ENCODE assay signal across 27 mouse cellular contexts in the genomic region with DNA sequence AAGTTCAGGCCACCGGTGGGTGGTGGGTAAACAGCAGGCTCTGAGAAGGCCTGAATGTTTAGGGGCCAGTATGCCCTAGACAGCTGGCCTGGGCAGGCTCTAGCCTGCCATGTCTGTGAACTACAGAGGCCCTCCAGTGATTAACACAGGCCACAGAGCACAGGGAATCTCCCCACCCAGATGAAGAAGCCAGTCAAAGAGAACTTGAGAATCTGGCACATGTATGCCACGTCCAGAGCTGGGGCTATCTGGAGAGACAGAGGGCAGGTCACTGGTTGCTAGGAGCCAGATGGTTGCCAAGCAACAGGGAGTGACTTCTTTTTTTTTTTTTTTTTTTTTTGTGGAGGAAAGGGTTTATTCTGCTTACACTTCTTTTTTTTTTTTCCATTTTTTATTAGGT. TPM values are rescaled to one million over a fixed set of nuclear protein-coding genes. Genes with fewer than 3 reads are reported as not detected.
A peak's percentile ranks its signal among the peaks of the same experiment; 100 is the strongest.
DNase-seq lines count a peak whose midpoint lies in the region; ATAC-seq and TF ChIP-seq lines count a peak whose summit lies in the region.
"Had no signal": no experiment of that assay in that cellular context is flagged by ENCODE, and none has a peak within 500 bp of the region (broad histone marks: within the 10 kb centered on the region; RNA-seq: fewer than 3 reads in every experiment).

No protein-coding gene starts in this region.

- no peak overlapping the region for H3K4me3 ChIP-seq in hindbrain, embryonic 10.5 days
- H3K4me3 ChIP-seq in hindbrain, embryonic 14.5 days (replicated peaks; ENCODE audit: low read length), result no peak overlapping the region
- no peak overlapping the region for H3K4me3 ChIP-seq in neural tube, embryonic 15.5 days (replicated peaks)
- H3K4me3 ChIP-seq in midbrain, postnatal 0 days (ENCODE audit: low read depth, low read length), result no peak overlapping the region
- H3K4me3 ChIP-seq: embryonic facial prominence, embryonic 15.5 days; intestine, embryonic 15.5 days; layer of hippocampus, adult 2 months; limb, embryonic 10.5 days had no signal

- no peak overlapping the region for H3K4me2 ChIP-seq in hindbrain, embryonic 14.5 days (replicated peaks)
- H3K4me2 ChIP-seq in neural tube, embryonic 15.5 days, result no peak overlapping the region
- no peak overlapping the region for H3K4me2 ChIP-seq in midbrain, postnatal 0 days (ENCODE audit: low read depth, low read length, poor library complexity, severe bottlenecking)
- H3K4me2 ChIP-seq: embryonic facial prominence, embryonic 15.5 days; heart, embryonic 11.5 days; intestine, embryonic 15.5 days had no signal

- 37% methylated on average over 2 of the region's 2 CpGs for WGBS in hindbrain, embryonic 10.5 days
- WGBS in hindbrain, embryonic 14.5 days, result 41% methylated on average over 2 of the region's 2 CpGs
- WGBS in neural tube, embryonic 15.5 days, result 53% methylated on average over 2 of the region's 2 CpGs
- WGBS in midbrain, postnatal 0 days, result 39% methylated on average over 2 of the region's 2 CpGs

- H3K9me3 ChIP-seq in hindbrain, embryonic 10.5 days, result no peaks in the 10 kb centered on the region
- H3K9me3 ChIP-seq in hindbrain, embryonic 14.5 days (ENCODE audit: control insufficient read depth, low read length), result no peaks in the 10 kb centered on the region
- H3K9me3 ChIP-seq in neural tube, embryonic 15.5 days (replicated peaks), result 0 out of 2 replicates have a peak, but pooled peaks cover 4% of the 10 kb centered on the region
- no peaks in the 10 kb centered on the region for H3K9me3 ChIP-seq in midbrain, postnatal 0 days (ENCODE audit: low read length)
- H3K9me3 ChIP-seq: embryonic facial prominence, embryonic 15.5 days; G1E; intestine, embryonic 15.5 days; limb, embryonic 10.5 days had no signal

- no peak overlapping the region for H3K9ac ChIP-seq in hindbrain, embryonic 14.5 days
- no peak overlapping the region for H3K9ac ChIP-seq in neural tube, embryonic 15.5 days (replicated peaks)
- no peak overlapping the region for H3K9ac ChIP-seq in midbrain, postnatal 0 days (replicated peaks; ENCODE audit: low read length, poor library complexity, severe bottlenecking)
- H3K9ac ChIP-seq: embryonic facial prominence, embryonic 15.5 days; intestine, embryonic 15.5 days had no signal

- H3K4me1 ChIP-seq in hindbrain, embryonic 10.5 days (replicated peaks), result peaks cover 24% of the 10 kb centered on the region
- H3K4me1 ChIP-seq in hindbrain, embryonic 14.5 days (replicated peaks; ENCODE audit: control insufficient read depth, insufficient read depth, low read length), result no peaks in the 10 kb centered on the region
- peaks cover 5% of the 10 kb centered on the region; the same call in 1 of the 2 replicates for H3K4me1 ChIP-seq in neural tube, embryonic 15.5 days
- H3K4me1 ChIP-seq in midbrain, postnatal 0 days (ENCODE audit: insufficient read depth, low read length), result no peaks in the 10 kb centered on the region
- H3K4me1 ChIP-seq: embryonic facial prominence, embryonic 15.5 days; intestine, embryonic 15.5 days had no signal

- peak; percentile 78 for DNase-seq in hindbrain, embryonic 10.5 days (ENCODE audit: low spot score)
- DNase-seq in hindbrain, embryonic 14.5 days (ENCODE audit: low spot score), result no peak
- peak; percentile 44 for DNase-seq in neural tube, embryonic 10.5 days (ENCODE audit: extremely low spot score, low spot score)
- DNase-seq in embryo, embryonic 10.5 days (ENCODE audit: low spot score), result peak; percentile 80
- peak; percentile 37 for DNase-seq in midbrain, postnatal 0 days (ENCODE audit: low spot score)
- no peak for DNase-seq in cerebellum, adult 9-11 months
- DNase-seq in adrenal gland, postnatal 14 days, result no peak
- DNase-seq: adrenal gland, postnatal 10 days; cerebellum, adult 9-10 months; gastrocnemius, postnatal 14 days; heart, adult 11 months; kidney, adult 9 months; kidney, postnatal 14 days had no signal

- no peaks in the 10 kb centered on the region for H3K27me3 ChIP-seq in hindbrain, embryonic 10.5 days (ENCODE audit: insufficient read depth, poor library complexity, severe bottlenecking)
- H3K27me3 ChIP-seq in hindbrain, embryonic 14.5 days (ENCODE audit: control insufficient read depth, insufficient read depth, low read length), result no peaks in the 10 kb centered on the region
- no peaks in the 10 kb centered on the region for H3K27me3 ChIP-seq in neural tube, embryonic 15.5 days (replicated peaks)
- H3K27me3 ChIP-seq in midbrain, postnatal 0 days (ENCODE audit: insufficient read depth, low read length), result no peaks in the 10 kb centered on the region
- H3K27me3 ChIP-seq: embryonic facial prominence, embryonic 15.5 days; intestine, embryonic 15.5 days had no signal

- H3K36me3 ChIP-seq in hindbrain, embryonic 10.5 days, result no peaks in the 10 kb centered on the region
- no peaks in the 10 kb centered on the region for H3K36me3 ChIP-seq in hindbrain, embryonic 14.5 days (replicated peaks; ENCODE audit: control insufficient read depth, insufficient read depth)
- H3K36me3 ChIP-seq in neural tube, embryonic 15.5 days, result no peaks in the 10 kb centered on the region; the same call in 1 of the 2 replicates
- H3K36me3 ChIP-seq in midbrain, postnatal 0 days (ENCODE audit: insufficient read depth, low read length), result no peaks in the 10 kb centered on the region
- H3K36me3 ChIP-seq: embryonic facial prominence, embryonic 15.5 days; G1E; intestine, embryonic 15.5 days; limb, embryonic 10.5 days had no signal

- H3K27ac ChIP-seq in hindbrain, embryonic 10.5 days, result peak overlapping the region; percentile 83
- H3K27ac ChIP-seq in hindbrain, embryonic 14.5 days, result no peak overlapping the region
- H3K27ac ChIP-seq in neural tube, embryonic 15.5 days (replicated peaks), result no peak overlapping the region
- no peak overlapping the region for H3K27ac ChIP-seq in midbrain, postnatal 0 days (ENCODE audit: low read depth, low read length)
- H3K27ac ChIP-seq: embryonic facial prominence, embryonic 15.5 days; intestine, embryonic 15.5 days; layer of hippocampus, adult 2 months; limb, embryonic 10.5 days; macrophage had no signal

- no peak for TF ChIP-seq CTCF in midbrain, postnatal 0 days (IDR thresholded peaks at IDR 0.05)

- ATAC-seq in hindbrain, embryonic 14.5 days (ENCODE audit: low FRiP score), result no peak
- ATAC-seq in neural tube, embryonic 15.5 days (ENCODE audit: low FRiP score), result no peak
- ATAC-seq in midbrain, postnatal 0 days (ENCODE audit: low FRiP score), result no peak
- ATAC-seq: activated CD4-positive, CD25-positive, alpha-beta regulatory T cell, adult 4 months; forebrain, embryonic 16.5 days; intestine, embryonic 15.5 days had no signal

RNA-seq across cellular contexts. Expression of a gene that starts 7.0 kb away (rescaled TPM):
- 12.3 and 13.2 TPM in 2 replicates for polyA plus RNA-seq in hindbrain, embryonic 10.5 days (2016; fragmentation: Nextera tagmentation; extraction: Ambion mirVana)
- polyA plus RNA-seq in hindbrain, embryonic 14.5 days (2014; fragmentation: Nextera tagmentation; extraction: Ambion mirVana), result 15.3 and 16.6 TPM in 2 replicates
- polyA plus RNA-seq in neural tube, embryonic 15.5 days (2015; fragmentation: Nextera tagmentation; extraction: Ambion mirVana), result 17.9 and 18.9 TPM in 2 replicates
- total RNA-seq in midbrain, postnatal 0 days (2014; rRNA removed), result 45.3 and 56.3 TPM in 2 replicates
- 19.3 and 20.6 TPM in 2 replicates for polyA plus RNA-seq in midbrain, postnatal 0 days (2015; fragmentation: Nextera tagmentation; extraction: Ambion mirVana)
- total RNA-seq in adrenal gland, postnatal 14 days (2021), result 24.9 and 25.7 TPM in 2 replicates

RNA-seq across cellular contexts. Expression of a gene that starts 19.1 kb away (rescaled TPM):
- polyA plus RNA-seq in hindbrain, embryonic 10.5 days (2016; fragmentation: Nextera tagmentation; extraction: Ambion mirVana), result 11.3 and 30.3 TPM in 2 replicates
- 83.0 and 87.8 TPM in 2 replicates for polyA plus RNA-seq in hindbrain, embryonic 14.5 days (2014; fragmentation: Nextera tagmentation; extraction: Ambion mirVana)
- polyA plus RNA-seq in neural tube, embryonic 15.5 days (2015; fragmentation: Nextera tagmentation; extraction: Ambion mirVana), result 76.6 and 90.0 TPM in 2 replicates
- 175 and 176 TPM in 2 replicates for total RNA-seq in midbrain, postnatal 0 days (2014; rRNA removed)
- polyA plus RNA-seq in midbrain, postnatal 0 days (2015; fragmentation: Nextera tagmentation; extraction: Ambion mirVana), result 105 and 109 TPM in 2 replicates
- 3.2 and 4.1 TPM in 2 replicates for total RNA-seq in adrenal gland, postnatal 14 days (2021)
- total RNA-seq: gastrocnemius, postnatal 14 days; hematopoietic stem cell, adult 5-6 weeks; liver, adult 2 months had no signal
- polyA plus RNA-seq: activated CD4-positive, CD25-positive, alpha-beta regulatory T cell, adult 4 months; G1E; heart, embryonic 11.5 days; heart, postnatal 0 days; liver, adult 2 months; macrophage; spleen, adult 2 months had no signal

RNA-seq across cellular contexts. Expression of a gene that starts 55.8 kb away (rescaled TPM):
- polyA plus RNA-seq in hindbrain, embryonic 10.5 days (2016; fragmentation: Nextera tagmentation; extraction: Ambion mirVana), result 13.1 and 13.4 TPM in 2 replicates
- polyA plus RNA-seq in hindbrain, embryonic 14.5 days (2014; fragmentation: Nextera tagmentation; extraction: Ambion mirVana), result 6.2 and 7.1 TPM in 2 replicates
- 6.2 and 7.8 TPM in 2 replicates for polyA plus RNA-seq in neural tube, embryonic 15.5 days (2015; fragmentation: Nextera tagmentation; extraction: Ambion mirVana)
- total RNA-seq in midbrain, postnatal 0 days (2014; rRNA removed), result 6.3 and 6.4 TPM in 2 replicates
- polyA plus RNA-seq in midbrain, postnatal 0 days (2015; fragmentation: Nextera tagmentation; extraction: Ambion mirVana), result 6.1 and 7.4 TPM in 2 replicates
- 9.9 and 10.3 TPM in 2 replicates for total RNA-seq in adrenal gland, postnatal 14 days (2021)

RNA-seq across cellular contexts. Expression of a gene that starts 57.9 kb away (rescaled TPM):
- polyA plus RNA-seq in hindbrain, embryonic 10.5 days (2016; fragmentation: Nextera tagmentation; extraction: Ambion mirVana), result 41.9 and 60.8 TPM in 2 replicates
- polyA plus RNA-seq in hindbrain, embryonic 14.5 days (2014; fragmentation: Nextera tagmentation; extraction: Ambion mirVana), result 5.4 and 6.5 TPM in 2 replicates
- 9.2 and 20.7 TPM in 2 replicates for polyA plus RNA-seq in neural tube, embryonic 15.5 days (2015; fragmentation: Nextera tagmentation; extraction: Ambion mirVana)
- 7.9 and 9.4 TPM in 2 replicates for total RNA-seq in midbrain, postnatal 0 days (2014; rRNA removed)
- polyA plus RNA-seq in midbrain, postnatal 0 days (2015; fragmentation: Nextera tagmentation; extraction: Ambion mirVana), result 6.7 and 8.0 TPM in 2 replicates
- total RNA-seq in adrenal gland, postnatal 14 days (2021), result 11.7 and 11.9 TPM in 2 replicates

Comparison
In these comparisons a context has a peak if more than half of its experiments do, and no peak if none do; other contexts are left out.
1. DNase-seq: peak in hindbrain, embryonic 10.5 days (single experiment), neural tube, embryonic 10.5 days (single experiment), embryo, embryonic 10.5 days (single experiment) and midbrain, postnatal 0 days (single experiment); none in hindbrain, embryonic 14.5 days (single experiment), cerebellum, adult 9-11 months (single experiment) and adrenal gland, postnatal 14 days (single experiment).